Mouse (Mus musculus): ENCODE measurements around the gene Cib4. TPM values are rescaled to one million over a fixed set of nuclear protein-coding genes. Genes with fewer than 3 reads are reported as not detected.

Cib4 gene
- polyA plus RNA-seq, 2 experiments = 0.20 TPM; not detected in 1

DNA sequence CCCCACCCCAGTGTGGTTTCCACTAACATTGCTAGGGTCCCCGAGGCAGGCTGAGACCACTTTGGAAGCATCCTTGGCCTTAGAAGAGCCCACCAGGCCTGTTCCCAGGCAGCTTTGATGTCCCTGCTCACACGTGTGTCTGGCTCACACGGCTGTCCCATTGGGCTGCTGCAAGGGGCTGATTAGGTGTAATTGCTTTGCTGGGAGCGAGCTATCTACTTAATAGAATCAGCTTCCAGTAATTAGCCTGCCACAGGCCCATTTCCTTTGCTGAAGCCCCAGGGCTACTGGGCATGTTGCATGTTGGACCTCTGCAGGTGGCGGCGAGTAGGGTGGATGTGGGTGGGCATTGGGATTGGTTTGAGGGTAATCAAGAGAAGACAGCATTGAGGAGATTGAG, 35.1 kb upstream of the Cib4 start:
- no peak for TF ChIP-seq POLR2A (IDR thresholded peaks at IDR 0.05; ENCODE audit: borderline replicate concordance, extremely low read depth, insufficient read depth, insufficient read length)
- DNase-seq (ENCODE audit: low spot score) = no peak

DNA sequence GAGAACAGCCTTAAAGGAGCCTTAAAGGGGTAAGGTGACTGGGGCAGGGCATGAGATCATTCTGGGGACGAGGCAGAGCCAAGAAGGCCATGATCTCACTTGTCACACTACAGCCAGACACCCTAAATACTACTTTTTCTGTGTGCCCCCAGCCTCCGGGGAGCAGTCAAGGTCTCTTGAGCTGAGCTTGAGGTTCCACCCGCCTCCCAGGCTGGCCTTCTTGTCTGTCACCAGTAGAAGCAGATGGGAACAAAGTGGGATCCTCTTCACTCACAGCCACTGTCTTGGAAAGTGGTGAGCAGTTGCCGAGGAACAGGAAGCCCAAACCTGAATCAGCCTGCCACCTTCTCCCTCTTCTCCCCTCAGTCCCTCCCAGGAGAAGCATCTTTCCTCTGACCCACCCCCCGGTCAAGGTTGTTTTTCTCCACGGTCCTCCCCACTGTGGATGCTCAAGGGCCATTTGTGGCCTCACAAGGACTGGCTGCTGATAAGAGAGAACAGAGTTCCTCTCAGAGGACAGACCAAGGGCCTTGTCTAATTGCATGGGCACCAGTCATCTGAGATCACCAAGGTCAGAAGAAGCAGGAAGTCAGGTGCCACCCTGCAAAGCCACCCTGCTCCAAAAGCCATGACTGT, 32.9 kb upstream of the Cib4 start:
- ATAC-seq (ENCODE audit: low FRiP score, low read depth) (no peak), DNase-seq (ENCODE audit: low spot score) (no peak)
- no peak overlapping the region for H3K9ac ChIP-seq (ENCODE audit: low read depth, low read length, severe bottlenecking)
- TF ChIP-seq POLR2A (IDR thresholded peaks at IDR 0.05; ENCODE audit: borderline replicate concordance, extremely low read depth, insufficient read depth, insufficient read length) = no peak
- no peaks in the 10 kb centered on the region for H3K9me3 ChIP-seq (ENCODE audit: control insufficient read depth, low read length)
- H3K27ac ChIP-seq (replicated peaks; ENCODE audit: low read depth, low read length) = no peak overlapping the region
- no peaks in the 10 kb centered on the region for H3K4me1 ChIP-seq (ENCODE audit: control insufficient read depth, insufficient read depth, low read length)
- no peaks in the 10 kb centered on the region for H3K36me3 ChIP-seq (ENCODE audit: control insufficient read depth, insufficient read depth, low read length)
- no peak overlapping the region for H3K4me3 ChIP-seq (replicated peaks; ENCODE audit: low read length)
- no peak overlapping the region for H3K4me2 ChIP-seq (replicated peaks; ENCODE audit: low read depth, low read length, severe bottlenecking)
- H3K27me3 ChIP-seq (ENCODE audit: control insufficient read depth, insufficient read depth, low read length) = no peaks in the 10 kb centered on the region
- 77% methylated on average over 6 of the region's 6 CpGs for WGBS

More for the DNA sequence above, 35.1 kb upstream of the Cib4 start:
- Histone ChIP-seq H3K4me3 (replicated peaks; ENCODE audit: low read length) (no peak overlapping the region), H3K27me3 (ENCODE audit: control insufficient read depth, insufficient read depth, low read length) (no peaks in the 10 kb centered on the region), H3K4me2 (replicated peaks; ENCODE audit: low read depth, low read length, severe bottlenecking) (no peak overlapping the region), H3K4me1 (ENCODE audit: control insufficient read depth, insufficient read depth, low read length) (no peaks in the 10 kb centered on the region), H3K36me3 (ENCODE audit: control insufficient read depth, insufficient read depth, low read length) (no peaks in the 10 kb centered on the region), H3K27ac (replicated peaks; ENCODE audit: low read depth, low read length) (no peak overlapping the region), H3K9me3 (ENCODE audit: control insufficient read depth, low read length) (no peaks in the 10 kb centered on the region), H3K9ac (ENCODE audit: low read depth, low read length, severe bottlenecking) (no peak overlapping the region)
- no peak for ATAC-seq (ENCODE audit: low FRiP score, low read depth)
- 26% methylated on average over 6 of the region's 6 CpGs for WGBS

DNA sequence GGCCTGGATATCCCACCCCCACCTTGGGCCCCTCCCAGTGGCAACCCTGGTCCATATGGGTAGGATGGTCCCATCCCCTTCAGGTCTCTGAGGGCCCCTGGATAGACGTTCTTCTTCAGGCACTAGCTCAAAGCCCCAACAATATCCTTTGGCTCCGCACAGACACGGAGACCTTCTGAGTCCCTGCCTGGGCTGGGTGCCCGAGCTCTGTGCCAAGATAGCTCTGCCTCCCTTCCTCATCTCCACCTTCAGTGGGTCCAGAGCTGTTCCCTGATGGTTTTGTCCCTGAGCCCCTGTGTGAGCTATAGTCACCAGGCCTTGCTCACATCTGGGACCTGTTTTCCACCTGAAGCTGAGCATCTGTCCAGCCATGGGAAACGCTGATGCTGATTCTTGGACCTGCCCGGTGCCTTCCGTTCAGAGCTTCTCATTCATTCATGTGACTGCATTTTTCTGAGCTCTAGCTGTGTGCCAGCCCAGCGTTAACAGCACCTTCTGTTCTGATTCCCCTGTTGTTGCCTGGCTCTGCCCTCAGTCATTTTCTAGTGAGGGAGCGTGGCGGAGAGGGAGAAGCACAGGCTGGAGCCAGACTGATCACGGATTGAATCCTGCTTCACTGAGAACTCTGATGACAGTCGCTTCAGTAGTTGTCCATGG, 32.1 kb upstream of the Cib4 start:
- H3K27me3 ChIP-seq (ENCODE audit: control insufficient read depth, insufficient read depth, low read length) = no peaks in the 10 kb centered on the region
- no peak overlapping the region for H3K4me3 ChIP-seq (replicated peaks; ENCODE audit: low read length)
- no peaks in the 10 kb centered on the region for H3K36me3 ChIP-seq (ENCODE audit: control insufficient read depth, insufficient read depth, low read length)
- no peak for DNase-seq (ENCODE audit: low spot score)
- H3K4me1 ChIP-seq (ENCODE audit: control insufficient read depth, insufficient read depth, low read length) = no peaks in the 10 kb centered on the region
- H3K4me2 ChIP-seq (replicated peaks; ENCODE audit: low read depth, low read length, severe bottlenecking) = no peak overlapping the region
- no peaks in the 10 kb centered on the region for H3K9me3 ChIP-seq (ENCODE audit: control insufficient read depth, low read length)
- TF ChIP-seq POLR2A (IDR thresholded peaks at IDR 0.05; ENCODE audit: borderline replicate concordance, extremely low read depth, insufficient read depth, insufficient read length) = no peak
- ATAC-seq (ENCODE audit: low FRiP score, low read depth) = no peak
- no peak overlapping the region for H3K9ac ChIP-seq (ENCODE audit: low read depth, low read length, severe bottlenecking)
- no peak overlapping the region for H3K27ac ChIP-seq (replicated peaks; ENCODE audit: low read depth, low read length)
- 74% methylated on average over 11 of the region's 12 CpGs for WGBS

DNA sequence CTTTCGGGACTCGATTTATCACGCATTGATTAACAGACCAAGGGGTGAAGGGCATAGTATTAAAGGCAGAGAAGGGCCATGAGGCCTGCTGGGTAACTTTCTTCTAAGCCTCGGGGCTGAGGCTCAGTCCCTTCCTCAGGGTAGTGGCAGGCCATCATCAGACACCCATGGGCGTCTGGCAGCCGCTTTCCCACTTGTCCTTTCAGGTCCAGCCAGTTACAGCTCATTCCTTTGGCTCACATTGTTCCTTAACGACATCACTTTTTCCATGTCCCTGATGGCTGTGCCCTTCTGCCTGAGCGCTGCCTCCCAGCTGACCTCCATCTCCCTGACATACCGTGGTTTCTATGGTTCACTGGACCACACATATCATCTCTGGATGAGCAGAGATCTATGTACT, 31.6 kb upstream of the Cib4 start:
- DNase-seq (ENCODE audit: low spot score) = no peak
- 60% methylated on average over 9 of the region's 9 CpGs for WGBS
- no peaks in the 10 kb centered on the region for H3K9me3 ChIP-seq (ENCODE audit: control insufficient read depth, low read length)

DNA sequence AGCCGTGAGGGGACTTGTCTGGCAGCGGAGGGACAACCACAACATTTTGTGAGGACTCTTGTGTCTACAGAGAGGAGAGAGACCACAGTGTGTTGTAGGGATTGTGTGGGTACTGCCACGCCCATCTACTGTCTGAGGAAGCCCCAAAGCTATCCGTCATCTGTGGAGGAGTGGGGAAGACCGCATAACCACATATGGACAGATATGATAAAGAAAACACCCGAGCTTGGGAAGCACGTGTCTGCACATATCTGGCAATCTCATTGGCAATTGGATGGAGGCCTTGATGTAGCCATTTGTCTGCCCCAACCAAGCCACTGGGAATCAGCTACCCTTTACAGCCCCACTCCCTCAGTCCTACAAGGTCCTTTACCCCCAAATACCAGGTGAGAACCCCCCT, 30.6 kb upstream of the Cib4 start:
- no peaks in the 10 kb centered on the region for H3K36me3 ChIP-seq (ENCODE audit: control insufficient read depth, insufficient read depth, low read length)
- DNase-seq (ENCODE audit: low spot score) (no peak), ATAC-seq (ENCODE audit: low FRiP score, low read depth) (no peak)
- no peak overlapping the region for H3K27ac ChIP-seq (replicated peaks; ENCODE audit: low read depth, low read length)
- H3K27me3 ChIP-seq (ENCODE audit: control insufficient read depth, insufficient read depth, low read length) = no peaks in the 10 kb centered on the region
- TF ChIP-seq POLR2A (IDR thresholded peaks at IDR 0.05; ENCODE audit: borderline replicate concordance, extremely low read depth, insufficient read depth, insufficient read length) = no peak
- H3K9me3 ChIP-seq (ENCODE audit: control insufficient read depth, low read length) = no peaks in the 10 kb centered on the region
- H3K4me3 ChIP-seq (replicated peaks; ENCODE audit: low read length) = no peak overlapping the region
- H3K4me1 ChIP-seq (ENCODE audit: control insufficient read depth, insufficient read depth, low read length) = no peaks in the 10 kb centered on the region
- H3K9ac ChIP-seq (ENCODE audit: low read depth, low read length, severe bottlenecking) = no peak overlapping the region
- H3K4me2 ChIP-seq (replicated peaks; ENCODE audit: low read depth, low read length, severe bottlenecking) = no peak overlapping the region
- 75% methylated on average over 7 of the region's 7 CpGs for WGBS

More for the DNA sequence above, 31.6 kb upstream of the Cib4 start:
- Histone ChIP-seq H3K4me1 (ENCODE audit: control insufficient read depth, insufficient read depth, low read length) (no peaks in the 10 kb centered on the region), H3K27me3 (ENCODE audit: control insufficient read depth, insufficient read depth, low read length) (no peaks in the 10 kb centered on the region), H3K4me2 (replicated peaks; ENCODE audit: low read depth, low read length, severe bottlenecking) (no peak overlapping the region), H3K4me3 (replicated peaks; ENCODE audit: low read length) (no peak overlapping the region), H3K9ac (ENCODE audit: low read depth, low read length, severe bottlenecking) (no peak overlapping the region), H3K36me3 (ENCODE audit: control insufficient read depth, insufficient read depth, low read length) (no peaks in the 10 kb centered on the region), H3K27ac (replicated peaks; ENCODE audit: low read depth, low read length) (no peak overlapping the region)
- no peak for ATAC-seq (ENCODE audit: low FRiP score, low read depth)
- TF ChIP-seq POLR2A (IDR thresholded peaks at IDR 0.05; ENCODE audit: borderline replicate concordance, extremely low read depth, insufficient read depth, insufficient read length) = no peak
